Mouse (Mus musculus) lung, adult 2 months (tissue): Measurements from ENCODE around the gene Hexim1. TPM values are rescaled to one million over a fixed set of nuclear protein-coding genes. Genes with fewer than 3 reads are reported as not detected.

ENCODE experiments used
- DNase-seq: peaks from one replicate; pipeline ENCODE4 v3.0.0; 2022
- H3K4me1 ChIP-seq: fragments of 200-500 bp; 2 replicates; pipeline ENCODE4 v1.6.1; 2011; ENCODE audit warnings: low read length; ENCODE audit not compliant: control insufficient read depth, insufficient read depth
- H3K4me3 ChIP-seq: fragments of 200-500 bp; replicated peaks from 2 replicates; pipeline ENCODE3; 2011; ENCODE audit warnings: low read depth, mild to moderate bottlenecking, control low read depth, low read length; ENCODE audit errors: extremely low read depth
- CTCF ChIP-seq: fragments of 200-500 bp; IDR thresholded peaks from 2 replicates; pipeline ENCODE4 v1.5.1; 2011; ENCODE audit warnings: mild to moderate bottlenecking, low read length, control low read depth; ENCODE audit not compliant: insufficient read depth
- POLR2A ChIP-seq: fragments of 200-500 bp; IDR thresholded peaks from 2 replicates; pipeline ENCODE4 v1.6.1; 2011; ENCODE audit warnings: low read depth, mild to moderate bottlenecking, control low read depth, low read length, borderline replicate concordance; ENCODE audit errors: extremely low read depth
- WGBS: fragments of 180-500 bp; shearing (Covaris S2); methylation state at CpG from one replicate; pipeline ENCODE4 v1.1.7; 2018; 5-methylcytosine and 5-hydroxymethylcytosine counted together
- polyA plus RNA-seq: library from polyadenylated mRNA; depleted of rRNA; stranded (reverse); fragments of >200 nt; gene quantifications from 2 replicates; pipeline ENCODE4 v1.2.3, GENCODE M21; 2012

The Hexim1 gene
- polyA plus RNA-seq, 1 experiment, result 15.2 TPM

GRCm38 (mm10) chr11:103132576-103133455 lies 16.8 kb downstream of the Hexim1 start:
- 1% methylated on average over 57 of the region's 58 CpGs for WGBS
- peak; percentile 82; the same call in 1 of the 2 replicates for TF ChIP-seq POLR2A
- no peak for TF ChIP-seq CTCF
- peak; percentile 100 for DNase-seq
- peak overlapping the region; percentile 84 for H3K4me3 ChIP-seq
- H3K4me1 ChIP-seq, result peaks cover 11% of the 10 kb centered on the region; the same call in 1 of the 2 replicates

- WGBS, result 46% methylated on average over 6 of the region's 6 CpGs
- TF ChIP-seq POLR2A (no peak), CTCF (no peak)
- Histone ChIP-seq H3K4me1 (peaks cover 11% of the 10 kb centered on the region; the same call in 1 of the 2 replicates), H3K4me3 (peak overlapping the region; percentile 44)
- DNase-seq, result no peak
Observed at GRCm38 (mm10) chr11:103133456-103134185, 17.6 kb downstream of the Hexim1 start.

- TF ChIP-seq CTCF, result no peak
- no peak for TF ChIP-seq POLR2A
- no peak for DNase-seq
- peaks cover 11% of the 10 kb centered on the region; the same call in 1 of the 2 replicates for H3K4me1 ChIP-seq
- H3K4me3 ChIP-seq, result no peak overlapping the region
- WGBS, result 63% methylated on average over 3 of the region's 3 CpGs
Observed at GRCm38 (mm10) chr11:103134221-103134620, 18.2 kb downstream of the Hexim1 start.

GRCm38 (mm10) chr11:103136039-103136577 lies 20.1 kb downstream of the Hexim1 start:
- 80% methylated on average over 8 of the region's 8 CpGs for WGBS
- H3K4me3 ChIP-seq, result no peak overlapping the region
- no peak for DNase-seq
- TF ChIP-seq POLR2A, result no peak
- TF ChIP-seq CTCF, result no peak
- peaks cover 15% of the 10 kb centered on the region for H3K4me1 ChIP-seq

- WGBS, result 69% methylated on average over 14 of the region's 14 CpGs
Observed at GRCm38 (mm10) chr11:103139951-103140762, 24.1 kb downstream of the Hexim1 start.

GRCm38 (mm10) chr11:103140763-103141100 lies 24.7 kb downstream of the Hexim1 start:
- Histone ChIP-seq H3K4me3 (no peak overlapping the region), H3K4me1 (peaks cover 22% of the 10 kb centered on the region)
- TF ChIP-seq POLR2A (no peak), CTCF (no peak)
- WGBS, result 18% methylated on average over 6 of the region's 6 CpGs
- peak; percentile 24 for DNase-seq

More at GRCm38 (mm10) chr11:103139951-103140762, 24.1 kb downstream of the Hexim1 start:
- Histone ChIP-seq H3K4me3 (no peak overlapping the region), H3K4me1 (peaks cover 22% of the 10 kb centered on the region)
- no peak for DNase-seq
- no peak for TF ChIP-seq POLR2A
- no peak for TF ChIP-seq CTCF

GRCm38 (mm10) chr11:103141101-103141943 lies 25.3 kb downstream of the Hexim1 start:
- 17% methylated on average over 11 of the region's 11 CpGs for WGBS
- TF ChIP-seq POLR2A, result peak; percentile 34; the same call in 1 of the 2 replicates
- no peak for TF ChIP-seq CTCF

GRCm38 (mm10) chr11:103141944-103142255 lies 25.9 kb downstream of the Hexim1 start:
- H3K4me1 ChIP-seq, result peaks cover 22% of the 10 kb centered on the region
- DNase-seq, result peak; percentile 26
- TF ChIP-seq POLR2A (no peak), CTCF (no peak)
- 6% methylated on average over 1 of the region's 1 CpGs for WGBS
- H3K4me3 ChIP-seq, result no peak overlapping the region

More at GRCm38 (mm10) chr11:103141101-103141943, 25.3 kb downstream of the Hexim1 start:
- no peak overlapping the region for H3K4me3 ChIP-seq
- peaks cover 22% of the 10 kb centered on the region for H3K4me1 ChIP-seq
- peak; percentile 63 for DNase-seq
